Mouse (Mus musculus) forebrain, embryonic 16.5 days (tissue): ENCODE results near the gene Kdm8. TPM values are rescaled to one million over a fixed set of nuclear protein-coding genes. Genes with fewer than 3 reads are reported as not detected.

Experiments
- ATAC-seq: fragments of 200-750 bp; cut with Nextera tagmentation; 2 replicates; pipeline ENCODE4 v1.8.0; 2017; ENCODE audit warnings: mild to moderate bottlenecking, moderate library complexity
- H3K27ac ChIP-seq: fragments of 300-500 bp; sonication (generic); 2 replicates; pipeline ENCODE4 v1.5.1; 2014; ENCODE audit warnings: low read length, control low read depth
- H3K27me3 ChIP-seq: fragments of 300-500 bp; sonication (generic); replicated peaks from 2 replicates; pipeline ENCODE4 v1.6.1; 2014; ENCODE audit warnings: low read length; ENCODE audit not compliant: control insufficient read depth, insufficient read depth
- H3K36me3 ChIP-seq: fragments of 300-500 bp; sonication (generic); 2 replicates; pipeline ENCODE4 v1.6.1; 2014; ENCODE audit not compliant: control insufficient read depth, insufficient read depth
- H3K4me1 ChIP-seq: fragments of 300-500 bp; sonication (generic); replicated peaks from 2 replicates; pipeline ENCODE4 v1.6.1; 2014; ENCODE audit warnings: low read length; ENCODE audit not compliant: control insufficient read depth, insufficient read depth
- H3K4me2 ChIP-seq: fragments of 300-500 bp; sonication (generic); 2 replicates; pipeline ENCODE4 v1.6.1; 2014; ENCODE audit warnings: mild to moderate bottlenecking, low read length, control low read depth
- H3K4me3 ChIP-seq: fragments of 300-500 bp; sonication (generic); replicated peaks from 2 replicates; pipeline ENCODE4 v1.5.1; 2014; ENCODE audit warnings: mild to moderate bottlenecking, low read length, control low read depth
- H3K9ac ChIP-seq: fragments of 300-500 bp; sonication (generic); replicated peaks from 2 replicates; pipeline ENCODE4 v1.6.1; 2014; ENCODE audit warnings: low read depth, low read length, control low read depth
- H3K9me3 ChIP-seq: fragments of 300-500 bp; sonication (generic); 2 replicates; pipeline ENCODE4 v1.6.1; 2016; ENCODE audit warnings: low read length; ENCODE audit not compliant: control insufficient read depth
- WGBS: fragments of 180-500 bp; shearing (Covaris S2); extraction: QIAGEN DNeasy Blood & Tissue Kit; methylation state at CpG from one replicate; pipeline ENCODE4 v1.1.7; 2014; 5-methylcytosine and 5-hydroxymethylcytosine counted together
- polyA plus RNA-seq: library from polyadenylated mRNA; unstranded; fragments of >200 nt; fragmentation: Nextera tagmentation; extraction: Ambion mirVana; gene quantifications from 2 replicates; pipeline ENCODE4 v1.2.1, GENCODE M21; 2015

The Kdm8 gene
- polyA plus RNA-seq, 1 experiment from 2014 or later: 4.8 TPM

- H3K9me3 ChIP-seq: no peaks in the 10 kb centered on the region
- no peak for ATAC-seq
- no peak overlapping the region for H3K4me3 ChIP-seq
- no peaks in the 10 kb centered on the region for H3K27me3 ChIP-seq
- H3K9ac ChIP-seq: no peak overlapping the region
- H3K4me1 ChIP-seq: 0 out of 2 replicates have a peak, but pooled peaks cover 2% of the 10 kb centered on the region
- WGBS: 94% methylated on average over 5 of the region's 5 CpGs
- H3K36me3 ChIP-seq: no peaks in the 10 kb centered on the region
- no peak overlapping the region for H3K4me2 ChIP-seq
- H3K27ac ChIP-seq: no peak overlapping the region
Observed at GRCm38 (mm10) chr7:125504618-125505017, 60.1 kb downstream of the Kdm8 start.

DNA sequence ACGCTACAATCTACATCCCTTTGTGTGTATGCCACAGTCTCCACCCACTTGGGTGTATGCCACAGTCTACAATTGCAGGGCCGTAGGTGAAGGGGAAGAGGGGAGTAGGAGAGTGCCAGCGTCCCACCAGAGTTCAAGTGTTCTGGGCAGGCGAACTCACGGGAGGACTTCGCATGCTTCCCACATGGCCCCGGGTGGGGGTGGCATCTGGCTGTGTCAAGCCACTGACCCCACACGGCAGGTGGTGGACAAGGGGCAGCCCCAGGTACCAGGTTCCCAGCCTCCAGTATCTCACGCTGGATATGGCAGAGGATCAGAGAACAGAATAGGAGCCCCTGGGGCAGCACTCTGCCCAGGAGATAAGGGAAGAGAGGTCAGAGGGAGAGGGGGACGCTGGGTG is 61.1 kb downstream of the Kdm8 start:
- no peak for ATAC-seq
- Histone ChIP-seq H3K4me2 (no peak overlapping the region), H3K36me3 (no peaks in the 10 kb centered on the region), H3K27me3 (no peaks in the 10 kb centered on the region), H3K9ac (no peak overlapping the region), H3K4me1 (no peaks in the 10 kb centered on the region), H3K27ac (no peak overlapping the region), H3K9me3 (no peaks in the 10 kb centered on the region), H3K4me3 (no peak overlapping the region)
- WGBS: 79% methylated on average over 10 of the region's 10 CpGs

- ATAC-seq: no peak
- Histone ChIP-seq H3K4me1 (no peaks in the 10 kb centered on the region), H3K4me3 (no peak overlapping the region), H3K9ac (no peak overlapping the region), H3K27me3 (no peaks in the 10 kb centered on the region), H3K9me3 (no peaks in the 10 kb centered on the region), H3K36me3 (no peaks in the 10 kb centered on the region), H3K4me2 (no peak overlapping the region), H3K27ac (no peak overlapping the region)
- 88% methylated on average over 2 of the region's 2 CpGs for WGBS
Observed at GRCm38 (mm10) chr7:125507279-125507678, 62.8 kb downstream of the Kdm8 start.

- 95% methylated on average over 5 of the region's 5 CpGs for WGBS
- Histone ChIP-seq H3K4me1 (no peaks in the 10 kb centered on the region), H3K9ac (no peak overlapping the region), H3K36me3 (no peaks in the 10 kb centered on the region), H3K4me3 (no peak overlapping the region), H3K27ac (no peak overlapping the region), H3K27me3 (no peaks in the 10 kb centered on the region), H3K9me3 (no peaks in the 10 kb centered on the region), H3K4me2 (no peak overlapping the region)
- ATAC-seq: no peak
Observed at GRCm38 (mm10) chr7:125511432-125511831, 67.0 kb downstream of the Kdm8 start.

- Histone ChIP-seq H3K4me3 (no peak overlapping the region), H3K4me1 (no peaks in the 10 kb centered on the region), H3K9me3 (no peaks in the 10 kb centered on the region), H3K27me3 (no peaks in the 10 kb centered on the region), H3K36me3 (no peaks in the 10 kb centered on the region), H3K4me2 (no peak overlapping the region), H3K9ac (no peak overlapping the region), H3K27ac (no peak overlapping the region)
- no peak for ATAC-seq
- WGBS: 78% methylated on average over 2 of the region's 2 CpGs
Observed at GRCm38 (mm10) chr7:125511852-125512251, 67.4 kb downstream of the Kdm8 start.

Other genes with a start within 250 kb of the Kdm8 start
- 114 and 120 TPM in 2 replicates for gene Nsmce1, start 46.9 kb downstream of the Kdm8 start, polyA plus RNA-seq
- gene Il4ra, start 107.4 kb downstream of the Kdm8 start, polyA plus RNA-seq: 2.4 and 2.5 TPM in 2 replicates
- gene Il21r, start 158.8 kb downstream of the Kdm8 start, polyA plus RNA-seq: 0.22 and 0.37 TPM in 2 replicates